Mouse (Mus musculus) liver, embryonic 16.5 days (tissue): ENCODE measurements around the gene Kcns3. TPM values are rescaled to one million over a fixed set of nuclear protein-coding genes. Genes with fewer than 3 reads are reported as not detected.
"Not testable (repeated sequence)": the region's sequence is repeated elsewhere in the genome, so short reads cannot be mapped to it uniquely, and the experiment has no call there.

Source experiments
- ATAC-seq: fragments of 200-750 bp; cut with Nextera tagmentation; 2 replicates; pipeline ENCODE4 v1.8.0; 2017; ENCODE audit warnings: low read depth, mild to moderate bottlenecking, moderate number of reproducible peaks, moderate library complexity
- H3K27ac ChIP-seq: fragments of 300-500 bp; sonication (generic); 2 replicates; pipeline ENCODE4 v1.5.1; 2014; ENCODE audit warnings: mild to moderate bottlenecking, low read length
- H3K27me3 ChIP-seq: fragments of 300-500 bp; sonication (generic); 2 replicates; pipeline ENCODE4 v1.6.1; 2014; ENCODE audit warnings: low read depth, low read length, mixed read lengths; ENCODE audit not compliant: control insufficient read depth, insufficient read depth
- H3K36me3 ChIP-seq: fragments of 300-500 bp; sonication (generic); 2 replicates; pipeline ENCODE4 v1.6.1; 2014; ENCODE audit warnings: mild to moderate bottlenecking; ENCODE audit not compliant: control insufficient read depth, insufficient read depth
- H3K4me1 ChIP-seq: fragments of 300-500 bp; sonication (generic); 2 replicates; pipeline ENCODE4 v1.6.1; 2014; ENCODE audit warnings: low read depth, low read length, mixed read lengths; ENCODE audit not compliant: control insufficient read depth
- H3K4me2 ChIP-seq: fragments of 300-500 bp; sonication (generic); 2 replicates; pipeline ENCODE4 v1.6.1; 2014; ENCODE audit warnings: low read depth, low read length, mixed read lengths
- H3K4me3 ChIP-seq: fragments of 300-500 bp; sonication (generic); 2 replicates; pipeline ENCODE4 v1.5.1; 2014; ENCODE audit warnings: low read depth, mild to moderate bottlenecking, low read length
- H3K9ac ChIP-seq: fragments of 300-500 bp; sonication (generic); 2 replicates; pipeline ENCODE4 v1.6.1; 2014; ENCODE audit warnings: low read depth, low read length
- H3K9me3 ChIP-seq: fragments of 300-500 bp; sonication (generic); replicated peaks from 2 replicates; pipeline ENCODE4 v1.6.1; 2016; ENCODE audit warnings: low read length; ENCODE audit not compliant: control insufficient read depth
- WGBS: fragments of 180-500 bp; shearing (Covaris S2); extraction: QIAGEN DNeasy Blood & Tissue Kit; methylation state at CpG from one replicate; pipeline ENCODE4 v1.1.7; 2014; ENCODE audit not compliant: insufficient replicate concordance; 5-methylcytosine and 5-hydroxymethylcytosine counted together
- polyA plus RNA-seq: library from polyadenylated mRNA; unstranded; fragments of >200 nt; fragmentation: Nextera tagmentation; extraction: Ambion mirVana; gene quantifications from 2 replicates; pipeline ENCODE4 v1.2.1, GENCODE M21; 2015

Kcns3 gene
- polyA plus RNA-seq, 1 experiment from 2014 or later = 0.15 TPM

- Histone ChIP-seq H3K4me2 (no peak overlapping the region), H3K27ac (no peak overlapping the region), H3K27me3 (no peaks in the 10 kb centered on the region), H3K4me1 (no peaks in the 10 kb centered on the region), H3K4me3 (no peak overlapping the region), H3K9me3 (no peaks in the 10 kb centered on the region), H3K9ac (no peak overlapping the region), H3K36me3 (no peaks in the 10 kb centered on the region)
- ATAC-seq = no peak
- 56% methylated on average over 3 of the region's 3 CpGs for WGBS
Measured at GRCm38 (mm10) chr12:11101565-11101964, 49.3 kb downstream of the Kcns3 start.

GRCm38 (mm10) chr12:11088626-11089372 is 62.1 kb downstream of the Kcns3 start:
- H3K36me3 ChIP-seq = no peaks in the 10 kb centered on the region
- H3K27me3 ChIP-seq = no peaks in the 10 kb centered on the region
- whole genome bisulfite sequencing = 21% methylated on average over 5 of the region's 5 CpGs
- H3K4me1 ChIP-seq = no peaks in the 10 kb centered on the region
- no peak overlapping the region for H3K9ac ChIP-seq
- no peak overlapping the region for H3K27ac ChIP-seq
- H3K4me2 ChIP-seq = no peak overlapping the region
- no peaks in the 10 kb centered on the region for H3K9me3 ChIP-seq
- ATAC-seq = no peak
- no peak overlapping the region for H3K4me3 ChIP-seq

GRCm38 (mm10) chr12:11086866-11087265 is 64.0 kb downstream of the Kcns3 start:
- Histone ChIP-seq H3K27ac (no peak overlapping the region), H3K9me3 (no peaks in the 10 kb centered on the region), H3K4me1 (no peaks in the 10 kb centered on the region), H3K4me3 (no peak overlapping the region), H3K27me3 (no peaks in the 10 kb centered on the region), H3K9ac (no peak overlapping the region), H3K4me2 (no peak overlapping the region), H3K36me3 (no peaks in the 10 kb centered on the region)
- ATAC-seq = no peak
- 61% methylated on average over 5 of the region's 5 CpGs for WGBS

GRCm38 (mm10) chr12:11071079-11071478 is 79.8 kb downstream of the Kcns3 start:
- Histone ChIP-seq H3K4me1 (no peaks in the 10 kb centered on the region), H3K4me2 (no peak overlapping the region), H3K36me3 (no peaks in the 10 kb centered on the region), H3K4me3 (no peak overlapping the region), H3K9me3 (no peaks in the 10 kb centered on the region), H3K27me3 (no peaks in the 10 kb centered on the region), H3K27ac (no peak overlapping the region), H3K9ac (no peak overlapping the region)
- no peak for ATAC-seq
- WGBS = 46% methylated on average over 2 of the region's 2 CpGs

GRCm38 (mm10) chr12:11066865-11067264 is 84.0 kb downstream of the Kcns3 start:
- no peak overlapping the region for H3K4me3 ChIP-seq
- no peak overlapping the region for H3K4me2 ChIP-seq
- H3K36me3 ChIP-seq = no peaks in the 10 kb centered on the region
- no peak for ATAC-seq
- no peaks in the 10 kb centered on the region for H3K9me3 ChIP-seq
- WGBS = 53% methylated on average over 2 of the region's 2 CpGs
- H3K4me1 ChIP-seq = no peaks in the 10 kb centered on the region
- H3K27ac ChIP-seq = no peak overlapping the region
- no peak overlapping the region for H3K9ac ChIP-seq
- H3K27me3 ChIP-seq = no peaks in the 10 kb centered on the region

- not testable (repeated sequence) for H3K27ac ChIP-seq, H3K9me3 ChIP-seq, H3K4me2 ChIP-seq, H3K4me3 ChIP-seq, H3K4me1 ChIP-seq, H3K36me3 ChIP-seq, H3K9ac ChIP-seq, H3K27me3 ChIP-seq, ATAC-seq
- 51% methylated on average over 4 of the region's 4 CpGs for WGBS
Measured at GRCm38 (mm10) chr12:11052676-11053075, 98.2 kb downstream of the Kcns3 start.

- H3K27ac ChIP-seq = no peak overlapping the region
- H3K9ac ChIP-seq = no peak overlapping the region
- H3K9me3 ChIP-seq = no peaks in the 10 kb centered on the region
- ATAC-seq = no peak
- no peaks in the 10 kb centered on the region for H3K27me3 ChIP-seq
- H3K36me3 ChIP-seq = no peaks in the 10 kb centered on the region
- H3K4me3 ChIP-seq = no peak overlapping the region
- no peak overlapping the region for H3K4me2 ChIP-seq
- no peaks in the 10 kb centered on the region for H3K4me1 ChIP-seq
Measured at GRCm38 (mm10) chr12:11041821-11042220, 109.0 kb downstream of the Kcns3 start.

Other genes starting within 250 kb of the Kcns3 start
- gene Msgn1, start 57.9 kb upstream of the Kcns3 start, polyA plus RNA-seq = not detected in 2 replicates
- 8.0 and 8.4 TPM in 2 replicates for gene Gen1, start 114.7 kb upstream of the Kcns3 start, polyA plus RNA-seq
- 61.6 and 62.1 TPM in 2 replicates for gene Smc6, start 114.8 kb upstream of the Kcns3 start, polyA plus RNA-seq